Mouse (Mus musculus): ENCODE results near the gene Mettl7a1.

GRCm38 (mm10) chr15:100320295-100320905, 16.5 kb downstream of the Mettl7a1 start:
- TF ChIP-seq POLR2A (IDR thresholded peaks at IDR 0.05; ENCODE audit: low read depth, low read length) (no peak), CTCF (IDR thresholded peaks at IDR 0.05; ENCODE audit: borderline replicate concordance, insufficient read depth, low read length) (no peak)

All from embryonic fibroblast, embryonic 13.5 days (primary cell).